Mouse (Mus musculus) right cerebral cortex, postnatal 14 days (tissue): ENCODE results near the gene Gm21863.
"Not testable (repeated sequence)": the region's sequence is repeated elsewhere in the genome, so short reads cannot be mapped to it uniquely, and the experiment has no call there.

Experiments used
- DNase-seq: peaks from one replicate; pipeline ENCODE4 v3.0.0; 2022

The Gm21863 gene

DNA sequence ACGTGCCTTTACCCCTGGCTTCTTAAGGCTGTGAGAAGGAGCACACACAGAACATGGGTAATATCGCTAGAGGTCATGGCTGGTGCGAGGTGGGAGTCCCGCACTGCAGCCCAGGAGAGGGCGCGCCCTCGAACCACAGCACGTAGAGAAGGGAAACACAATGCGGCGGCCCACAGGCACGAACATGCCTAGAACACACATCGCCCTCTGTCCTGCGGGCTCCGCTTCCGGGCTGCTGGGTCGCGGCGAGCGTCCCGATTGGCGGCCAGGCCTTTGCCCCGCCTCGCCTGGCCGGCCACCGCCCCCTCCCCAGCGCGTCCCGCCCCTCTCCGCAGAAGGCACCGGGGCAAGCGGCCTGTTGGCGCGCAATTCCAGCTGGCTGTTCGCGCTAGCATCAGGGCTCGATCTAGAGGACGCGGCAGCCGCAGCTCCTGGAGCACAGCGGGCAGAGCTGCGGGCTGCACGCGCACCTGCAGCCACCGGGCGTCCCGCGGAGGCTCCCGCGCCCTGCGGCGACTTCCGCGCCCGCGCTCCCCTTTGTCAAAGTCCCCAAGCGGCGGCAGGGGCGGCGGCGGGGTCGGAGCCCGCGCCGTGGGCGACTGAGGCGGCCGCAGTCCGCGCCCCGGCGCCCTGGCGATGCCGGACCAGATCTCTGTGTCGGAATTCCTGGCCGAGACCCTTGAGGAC lies at the start of gene Gm21863:
Gene Gm21863 (plus strand): TSS at position 637 of the 687 bp plus-strand sequence.
- DNase-seq, result not testable (repeated sequence)

DNA sequence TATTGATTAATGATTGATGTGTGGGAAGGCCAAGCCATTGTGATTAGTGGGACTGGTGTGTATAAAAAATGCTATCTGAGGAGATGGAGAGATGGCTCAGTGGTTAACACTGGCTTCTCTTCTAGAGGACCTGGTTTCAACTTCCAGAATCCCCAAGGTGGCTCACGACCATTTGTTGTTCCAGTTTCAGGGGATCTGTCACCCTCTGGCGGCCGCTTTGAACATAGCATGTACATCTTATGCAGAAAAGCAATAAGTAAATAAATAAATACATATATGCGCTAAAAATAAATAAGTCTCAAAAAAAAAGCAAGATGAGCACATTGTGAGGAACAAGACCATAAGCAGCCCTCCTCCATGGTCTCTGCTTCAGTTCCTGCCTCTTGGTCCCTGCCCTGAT lies 26.3 kb upstream of the Gm21863 start:
- not testable (repeated sequence) for DNase-seq
